Mouse (Mus musculus) intestine, embryonic 16.5 days (tissue): ENCODE results near the gene Padi2. TPM values are rescaled to one million over a fixed set of nuclear protein-coding genes. Genes with fewer than 3 reads are reported as not detected.

Experiments
- ATAC-seq: fragments of 200-750 bp; cut with Nextera tagmentation; 2 replicates; pipeline ENCODE4 v1.8.0; 2017; ENCODE audit warnings: moderate TSS enrichment, moderate library complexity
- H3K27ac ChIP-seq: fragments of 300-500 bp; sonication (generic); 2 replicates; pipeline ENCODE4 v1.5.1; 2014; ENCODE audit warnings: mild to moderate bottlenecking, low read length
- H3K27me3 ChIP-seq: fragments of 300-500 bp; sonication (generic); replicated peaks from 2 replicates; pipeline ENCODE4 v1.6.1; 2014; ENCODE audit warnings: low read length, control low read depth, mixed read lengths; ENCODE audit not compliant: control insufficient read depth, insufficient read depth
- H3K36me3 ChIP-seq: fragments of 300-500 bp; sonication (generic); 2 replicates; pipeline ENCODE4 v1.6.1; 2014; ENCODE audit warnings: low read length, control low read depth; ENCODE audit not compliant: control insufficient read depth, insufficient read depth
- H3K4me1 ChIP-seq: fragments of 300-500 bp; sonication (generic); 2 replicates; pipeline ENCODE4 v1.6.1; 2014; ENCODE audit warnings: low read length, control low read depth, mixed read lengths; ENCODE audit not compliant: control insufficient read depth, insufficient read depth
- H3K4me2 ChIP-seq: fragments of 300-500 bp; sonication (generic); 2 replicates; pipeline ENCODE4 v1.6.1; 2014; ENCODE audit warnings: low read depth, low read length, control low read depth
- H3K4me3 ChIP-seq: fragments of 300-500 bp; sonication (generic); 2 replicates; pipeline ENCODE4 v1.5.1; 2014; ENCODE audit warnings: mild to moderate bottlenecking, low read length
- H3K9ac ChIP-seq: fragments of 300-500 bp; sonication (generic); 2 replicates; pipeline ENCODE4 v1.6.1; 2014; ENCODE audit warnings: low read depth, low read length
- H3K9me3 ChIP-seq: fragments of 300-500 bp; sonication (generic); 2 replicates; pipeline ENCODE4 v1.6.1; 2016; ENCODE audit warnings: low read length, control low read depth; ENCODE audit not compliant: control insufficient read depth
- WGBS: fragments of 180-500 bp; shearing (Covaris S2); extraction: QIAGEN DNeasy Blood & Tissue Kit; methylation state at CpG from one replicate; pipeline ENCODE4 v1.1.7; 2014; 5-methylcytosine and 5-hydroxymethylcytosine counted together
- polyA plus RNA-seq: library from polyadenylated mRNA; unstranded; fragments of >200 nt; fragmentation: Nextera tagmentation; extraction: Ambion mirVana; gene quantifications from 2 replicates; pipeline ENCODE4 v1.2.1, GENCODE M21; 2015

Gene Padi2
- polyA plus RNA-seq, 1 experiment from 2014 or later, result 3.0 TPM

DNA sequence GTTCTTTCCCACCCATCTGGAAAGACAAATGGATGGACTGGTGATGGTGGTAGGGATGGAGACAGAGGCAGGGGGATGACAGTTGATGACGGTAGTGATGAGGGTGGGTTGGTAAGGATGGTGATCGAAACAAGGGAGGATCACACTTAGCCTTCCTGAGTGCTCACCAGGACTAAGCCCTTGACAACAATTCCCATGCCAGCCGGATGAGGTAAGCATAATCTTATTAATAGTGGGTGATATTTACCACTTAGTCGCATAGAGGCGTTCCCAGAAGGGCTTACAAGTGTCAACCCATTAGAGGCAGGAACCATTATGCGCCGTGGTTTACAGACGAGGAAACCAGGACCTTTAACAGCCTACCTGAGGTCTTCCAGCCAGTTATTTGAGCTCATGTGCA lies 36.2 kb upstream of the Padi2 start:
- H3K4me3 ChIP-seq, result no peak overlapping the region
- WGBS, result 82% methylated on average over 8 of the region's 8 CpGs
- H3K9ac ChIP-seq, result no peak overlapping the region
- no peaks in the 10 kb centered on the region for H3K36me3 ChIP-seq
- H3K9me3 ChIP-seq, result no peaks in the 10 kb centered on the region
- no peak overlapping the region for H3K27ac ChIP-seq
- H3K4me1 ChIP-seq, result peaks cover 17% of the 10 kb centered on the region
- no peak for ATAC-seq
- 0 out of 2 replicates have a peak, but pooled peaks cover 4% of the 10 kb centered on the region for H3K27me3 ChIP-seq
- H3K4me2 ChIP-seq, result no peak overlapping the region

GRCm38 (mm10) chr4:140870876-140871275 lies 35.3 kb upstream of the Padi2 start:
- Histone ChIP-seq H3K27me3 (0 out of 2 replicates have a peak, but pooled peaks cover 4% of the 10 kb centered on the region), H3K27ac (no peak overlapping the region), H3K4me3 (no peak overlapping the region), H3K4me1 (peaks cover 17% of the 10 kb centered on the region), H3K4me2 (no peak overlapping the region), H3K9me3 (no peaks in the 10 kb centered on the region), H3K9ac (no peak overlapping the region), H3K36me3 (no peaks in the 10 kb centered on the region)
- whole genome bisulfite sequencing, result 85% methylated on average over 7 of the region's 7 CpGs
- no peak for ATAC-seq

DNA sequence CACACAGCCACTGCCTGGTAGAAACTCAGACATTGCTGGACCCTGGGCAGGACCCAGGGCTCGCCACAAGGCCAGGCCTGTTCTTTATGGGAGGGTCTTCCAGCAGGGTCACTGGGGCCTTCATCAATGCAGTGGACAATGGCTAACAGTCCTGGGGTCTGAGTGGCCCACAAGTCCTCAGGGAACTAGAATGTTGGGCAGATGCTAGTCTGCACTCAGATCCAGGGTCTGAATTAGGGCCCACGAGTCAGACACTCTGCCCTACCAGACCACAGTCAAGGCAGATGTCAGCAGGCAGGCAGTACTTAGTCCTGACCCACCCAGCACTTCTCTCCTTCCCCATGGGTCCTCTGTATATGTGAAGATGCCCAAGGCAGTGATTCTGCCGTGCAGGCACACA lies 34.8 kb upstream of the Padi2 start:
- H3K4me3 ChIP-seq, result no peak overlapping the region
- peaks cover 17% of the 10 kb centered on the region for H3K4me1 ChIP-seq
- no peak overlapping the region for H3K27ac ChIP-seq
- 86% methylated on average over 3 of the region's 3 CpGs for WGBS
- no peak overlapping the region for H3K9ac ChIP-seq
- no peak overlapping the region for H3K4me2 ChIP-seq
- ATAC-seq, result no peak
- H3K36me3 ChIP-seq, result no peaks in the 10 kb centered on the region
- H3K9me3 ChIP-seq, result no peaks in the 10 kb centered on the region
- 0 out of 2 replicates have a peak, but pooled peaks cover 4% of the 10 kb centered on the region for H3K27me3 ChIP-seq

DNA sequence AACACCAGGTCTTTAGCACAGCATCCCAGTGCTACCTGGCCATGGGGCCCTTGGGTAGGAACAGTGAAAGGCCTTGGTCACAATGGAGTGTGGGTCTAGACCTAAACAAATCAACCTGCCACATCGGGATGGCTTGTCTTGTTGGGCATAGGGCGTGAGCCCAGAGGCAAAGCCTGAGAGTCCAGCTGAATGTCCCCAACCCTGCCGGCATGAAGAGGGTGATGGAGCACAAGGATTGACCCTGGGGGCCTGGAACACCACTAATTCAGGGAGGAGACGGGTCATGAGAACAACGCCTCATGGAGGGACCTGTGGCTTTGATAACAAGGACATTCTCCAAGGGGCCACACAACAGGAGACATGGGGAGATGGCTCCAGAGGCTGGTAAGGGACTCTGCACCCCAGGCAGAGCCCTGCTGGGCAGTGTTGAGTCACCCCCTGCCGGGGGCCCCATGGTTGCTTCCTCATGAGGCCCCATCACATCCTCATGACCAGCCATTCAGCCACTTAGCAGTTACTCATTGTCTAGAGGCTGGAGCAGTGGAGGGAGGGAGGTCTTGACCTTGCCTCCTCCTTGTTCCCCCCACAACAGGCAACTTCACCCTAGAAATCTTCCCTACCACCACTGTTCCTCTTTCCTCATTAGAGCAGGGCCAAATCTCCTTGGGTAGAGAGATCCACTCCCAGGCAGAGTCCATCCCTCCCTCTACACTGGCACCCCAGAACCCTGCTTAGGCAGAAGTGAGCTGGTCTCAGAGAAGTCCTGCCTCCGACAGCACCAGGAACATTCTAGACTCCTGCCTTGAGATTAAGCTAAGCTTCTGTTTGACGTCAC lies 34.1 kb upstream of the Padi2 start:
- 74% methylated on average over 8 of the region's 8 CpGs for WGBS
- no peaks in the 10 kb centered on the region for H3K36me3 ChIP-seq
- peaks cover 17% of the 10 kb centered on the region for H3K4me1 ChIP-seq
- no peak overlapping the region for H3K4me3 ChIP-seq
- H3K9ac ChIP-seq, result no peak overlapping the region
- no peaks in the 10 kb centered on the region for H3K9me3 ChIP-seq
- no peak overlapping the region for H3K27ac ChIP-seq
- H3K27me3 ChIP-seq, result 0 out of 2 replicates have a peak, but pooled peaks cover 4% of the 10 kb centered on the region
- ATAC-seq, result peak; percentile 84
- no peak overlapping the region for H3K4me2 ChIP-seq

GRCm38 (mm10) chr4:140872686-140872992 lies 33.5 kb upstream of the Padi2 start:
- H3K27ac ChIP-seq, result no peak overlapping the region
- WGBS, result 62% methylated on average over 5 of the region's 5 CpGs
- no peak for ATAC-seq

GRCm38 (mm10) chr4:140873011-140873410 lies 33.1 kb upstream of the Padi2 start:
- 51% methylated on average over 11 of the region's 11 CpGs for WGBS
- Histone ChIP-seq H3K27ac (no peak overlapping the region), H3K36me3 (no peaks in the 10 kb centered on the region), H3K4me2 (no peak overlapping the region), H3K9me3 (no peaks in the 10 kb centered on the region), H3K4me1 (peaks cover 17% of the 10 kb centered on the region), H3K27me3 (0 out of 2 replicates have a peak, but pooled peaks cover 4% of the 10 kb centered on the region), H3K4me3 (no peak overlapping the region), H3K9ac (no peak overlapping the region)
- 0 out of 2 replicates have a peak, but pooled peaks have one; percentile 7 for ATAC-seq

More at GRCm38 (mm10) chr4:140872686-140872992, 33.5 kb upstream of the Padi2 start:
- H3K4me3 ChIP-seq, result no peak overlapping the region
- no peaks in the 10 kb centered on the region for H3K9me3 ChIP-seq
- H3K27me3 ChIP-seq, result 0 out of 2 replicates have a peak, but pooled peaks cover 4% of the 10 kb centered on the region
- no peak overlapping the region for H3K4me2 ChIP-seq
- no peaks in the 10 kb centered on the region for H3K36me3 ChIP-seq
- H3K4me1 ChIP-seq, result peaks cover 17% of the 10 kb centered on the region
- no peak overlapping the region for H3K9ac ChIP-seq

- no peaks in the 10 kb centered on the region for H3K36me3 ChIP-seq
- WGBS, result 89% methylated on average over 8 of the region's 8 CpGs
- no peaks in the 10 kb centered on the region for H3K27me3 ChIP-seq
- no peak for ATAC-seq
- H3K4me2 ChIP-seq, result no peak overlapping the region
- H3K27ac ChIP-seq, result no peak overlapping the region
- H3K9ac ChIP-seq, result no peak overlapping the region
- H3K4me3 ChIP-seq, result no peak overlapping the region
- peaks cover 15% of the 10 kb centered on the region for H3K4me1 ChIP-seq
- H3K9me3 ChIP-seq, result no peaks in the 10 kb centered on the region
Measured at GRCm38 (mm10) chr4:140876161-140876560, 30.0 kb upstream of the Padi2 start.

DNA sequence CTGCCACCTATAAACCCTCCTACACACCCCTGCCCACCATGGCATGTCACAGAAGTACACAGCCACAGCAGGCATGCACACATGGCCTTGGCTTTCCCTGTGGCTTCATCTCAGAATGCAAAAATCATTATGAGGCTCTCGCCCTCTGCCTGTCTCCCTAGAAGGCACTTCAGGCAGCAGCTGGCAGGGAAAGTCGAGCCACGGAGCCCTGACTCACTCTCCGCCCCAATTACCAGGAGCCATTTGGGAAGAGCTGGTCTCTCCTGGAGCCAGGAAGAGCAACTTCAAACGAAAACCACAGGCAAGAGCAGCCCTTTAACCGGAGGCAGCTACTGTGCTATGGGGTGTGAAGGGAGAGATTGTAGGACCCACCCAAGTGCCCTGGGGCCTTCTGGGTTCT lies 29.5 kb upstream of the Padi2 start:
- Histone ChIP-seq H3K4me1 (peaks cover 14% of the 10 kb centered on the region), H3K36me3 (no peaks in the 10 kb centered on the region), H3K27me3 (no peaks in the 10 kb centered on the region), H3K9ac (no peak overlapping the region), H3K4me2 (no peak overlapping the region), H3K4me3 (no peak overlapping the region), H3K9me3 (no peaks in the 10 kb centered on the region), H3K27ac (no peak overlapping the region)
- ATAC-seq, result no peak
- 48% methylated on average over 6 of the region's 6 CpGs for WGBS

DNA sequence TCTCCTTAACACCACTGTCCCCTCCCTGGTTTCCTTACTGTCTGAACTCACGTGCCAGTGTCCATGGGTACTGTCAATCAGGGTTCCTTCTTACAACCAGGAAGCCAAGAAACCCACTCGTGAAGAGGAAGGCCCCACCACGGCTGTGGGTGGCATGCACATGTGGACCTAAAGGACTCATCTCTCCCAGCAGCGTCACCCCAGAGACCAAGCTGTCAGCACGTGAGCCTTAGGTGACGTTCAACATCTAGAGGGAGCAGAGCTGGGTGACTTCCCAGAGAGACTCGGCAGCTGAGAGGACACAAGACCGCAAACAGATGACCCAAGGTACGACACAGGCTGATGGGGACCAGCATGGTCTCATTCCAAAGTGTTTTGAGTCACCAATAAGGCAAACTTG lies 28.7 kb upstream of the Padi2 start:
- Histone ChIP-seq H3K27ac (no peak overlapping the region), H3K9me3 (peaks cover 2% of the 10 kb centered on the region; the same call in 1 of the 2 replicates), H3K4me3 (no peak overlapping the region), H3K9ac (no peak overlapping the region), H3K4me2 (no peak overlapping the region), H3K36me3 (no peaks in the 10 kb centered on the region), H3K27me3 (no peaks in the 10 kb centered on the region), H3K4me1 (peaks cover 6% of the 10 kb centered on the region; the same call in 1 of the 2 replicates)
- no peak for ATAC-seq
- WGBS, result 78% methylated on average over 9 of the region's 9 CpGs
